Mouse (Mus musculus) midbrain, embryonic 13.5 days (tissue): Measurements from ENCODE around the gene Lgals2. TPM values are rescaled to one million over a fixed set of nuclear protein-coding genes. Genes with fewer than 3 reads are reported as not detected.
"Not testable (repeated sequence)": the region's sequence is repeated elsewhere in the genome, so short reads cannot be mapped to it uniquely, and the experiment has no call there.

ENCODE experiments used
- ATAC-seq: fragments of 200-750 bp; cut with Nextera tagmentation; 2 replicates; pipeline ENCODE4 v1.8.0; 2017; ENCODE audit warnings: mild to moderate bottlenecking, moderate TSS enrichment, moderate library complexity
- H3K27ac ChIP-seq: fragments of 300-500 bp; sonication (generic); 2 replicates; pipeline ENCODE4 v1.5.1; 2015; ENCODE audit warnings: inconsistent platforms, mild to moderate bottlenecking, moderate library complexity
- H3K27me3 ChIP-seq: fragments of 300-500 bp; sonication (generic); 2 replicates; pipeline ENCODE4 v1.6.1; 2015; ENCODE audit warnings: mild to moderate bottlenecking, inconsistent platforms
- H3K36me3 ChIP-seq: fragments of 300-500 bp; sonication (generic); 2 replicates; pipeline ENCODE4 v1.6.1; 2015; ENCODE audit warnings: mild to moderate bottlenecking, inconsistent platforms
- H3K4me1 ChIP-seq: fragments of 300-500 bp; sonication (generic); replicated peaks from 2 replicates; pipeline ENCODE4 v1.6.1; 2015; ENCODE audit warnings: inconsistent platforms
- H3K4me2 ChIP-seq: fragments of 300-500 bp; sonication (generic); replicated peaks from 2 replicates; pipeline ENCODE4 v1.6.1; 2015; ENCODE audit warnings: moderate library complexity, mild to moderate bottlenecking, inconsistent platforms
- H3K4me3 ChIP-seq: fragments of 300-500 bp; sonication (generic); replicated peaks from 2 replicates; pipeline ENCODE4 v1.5.1; 2015; ENCODE audit warnings: mild to moderate bottlenecking, inconsistent platforms
- H3K9ac ChIP-seq: fragments of 300-500 bp; sonication (generic); replicated peaks from 2 replicates; pipeline ENCODE4 v1.6.1; 2015; ENCODE audit warnings: mild to moderate bottlenecking, inconsistent platforms
- H3K9me3 ChIP-seq: fragments of 300-500 bp; sonication (generic); 2 replicates; pipeline ENCODE4 v1.6.1; 2016; ENCODE audit warnings: mild to moderate bottlenecking, inconsistent platforms
- WGBS: fragments of 180-500 bp; shearing (Covaris S2); methylation state at CpG from one replicate; pipeline ENCODE4 v1.1.7; 2015; 5-methylcytosine and 5-hydroxymethylcytosine counted together
- polyA plus RNA-seq: library from polyadenylated mRNA; unstranded; fragments of >200 nt; fragmentation: Nextera tagmentation; extraction: Ambion mirVana; gene quantifications from 2 replicates; pipeline ENCODE4 v1.2.1, GENCODE M21; 2015

The Lgals2 gene
- polyA plus RNA-seq, 1 experiment from 2014 or later, result not detected

DNA sequence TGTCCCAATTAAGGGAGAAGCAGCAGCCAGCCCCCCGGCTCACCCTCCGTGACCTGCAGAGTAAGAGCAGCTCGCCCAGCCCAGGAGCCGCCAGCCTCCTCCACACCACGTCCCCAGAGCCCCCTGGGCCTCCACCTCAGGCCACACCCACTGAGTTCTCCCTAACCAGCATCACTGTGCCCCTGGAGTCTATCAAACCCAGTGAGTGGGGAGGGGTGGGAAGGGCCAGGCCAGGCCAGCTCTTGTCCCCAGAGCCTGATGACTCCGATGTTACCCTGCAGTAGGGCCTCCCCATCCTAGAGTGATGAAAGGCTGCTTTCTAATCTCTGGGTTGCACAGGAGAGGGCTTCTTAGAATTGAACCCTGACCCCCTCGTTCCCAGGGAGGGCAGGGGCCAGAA is 37.1 kb upstream of the Lgals2 start:
- no peak overlapping the region for H3K27ac ChIP-seq
- peaks cover 71% of the 10 kb centered on the region for H3K36me3 ChIP-seq
- 56% methylated on average over 7 of the region's 7 CpGs for WGBS
- ATAC-seq, result no peak
- no peaks in the 10 kb centered on the region for H3K27me3 ChIP-seq
- H3K4me3 ChIP-seq, result no peak overlapping the region
- H3K4me1 ChIP-seq, result peaks cover 6% of the 10 kb centered on the region; the same call in 1 of the 2 replicates
- H3K4me2 ChIP-seq, result no peak overlapping the region
- no peaks in the 10 kb centered on the region for H3K9me3 ChIP-seq
- H3K9ac ChIP-seq, result no peak overlapping the region

DNA sequence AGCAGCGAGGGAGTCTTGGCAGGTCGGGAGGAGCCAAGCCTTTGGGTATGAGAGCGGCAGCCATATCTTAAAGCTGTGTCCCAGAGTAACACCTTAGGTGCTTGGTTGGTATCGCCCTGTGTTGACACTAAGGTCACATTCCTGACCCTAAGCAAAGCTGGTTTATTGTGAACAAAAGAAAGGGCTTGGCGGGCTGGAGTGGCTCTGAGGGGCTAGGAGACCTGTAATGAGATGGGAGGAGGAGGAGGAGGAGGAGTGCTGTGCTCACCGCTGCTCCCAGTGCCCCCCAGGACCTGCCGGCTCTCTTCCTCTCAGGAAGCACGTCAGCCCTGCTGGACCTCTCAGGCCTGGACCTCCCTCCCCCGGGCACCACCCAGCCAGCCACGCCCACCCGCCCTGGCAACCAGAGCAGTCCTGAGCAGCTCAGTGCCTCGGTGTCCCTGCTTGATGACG is 34.1 kb upstream of the Lgals2 start:
- Histone ChIP-seq H3K36me3 (peaks cover 95% of the 10 kb centered on the region), H3K27ac (no peak overlapping the region), H3K9me3 (no peaks in the 10 kb centered on the region), H3K9ac (no peak overlapping the region), H3K27me3 (no peaks in the 10 kb centered on the region), H3K4me1 (peaks cover 6% of the 10 kb centered on the region; the same call in 1 of the 2 replicates), H3K4me3 (no peak overlapping the region), H3K4me2 (no peak overlapping the region)
- WGBS, result 18% methylated on average over 13 of the region's 13 CpGs
- ATAC-seq, result no peak

GRCm38 (mm10) chr15:78881828-78882227 is 26.5 kb upstream of the Lgals2 start:
- H3K27ac ChIP-seq, result no peak overlapping the region
- no peak overlapping the region for H3K9ac ChIP-seq
- no peak for ATAC-seq
- no peak overlapping the region for H3K4me3 ChIP-seq
- 81% methylated on average over 3 of the region's 3 CpGs for WGBS
- H3K4me2 ChIP-seq, result no peak overlapping the region
- H3K4me1 ChIP-seq, result peaks cover 23% of the 10 kb centered on the region
- H3K27me3 ChIP-seq, result no peaks in the 10 kb centered on the region
- H3K9me3 ChIP-seq, result no peaks in the 10 kb centered on the region
- peaks cover 66% of the 10 kb centered on the region for H3K36me3 ChIP-seq

DNA sequence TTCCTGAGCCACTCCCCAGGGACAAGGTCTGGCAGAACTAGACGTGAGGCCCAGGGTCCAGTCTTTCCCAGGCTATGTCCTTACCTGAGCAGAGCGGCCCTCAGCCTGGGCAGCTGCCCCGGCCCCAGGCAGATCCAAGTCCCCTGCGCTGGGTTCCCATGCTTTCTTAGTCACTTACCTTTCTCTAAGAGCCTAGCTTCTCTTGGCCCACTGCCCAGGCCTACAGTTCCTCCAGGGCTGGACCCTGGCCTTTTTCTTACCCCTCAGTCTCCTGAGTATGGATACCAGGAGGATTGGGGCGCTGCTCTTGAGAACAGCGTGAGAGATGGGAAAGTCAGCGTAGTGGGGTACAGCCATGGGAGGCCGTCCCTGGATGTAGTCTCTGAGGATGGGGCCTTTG is 25.1 kb upstream of the Lgals2 start:
- WGBS, result 95% methylated on average over 8 of the region's 8 CpGs
- H3K4me1 ChIP-seq, result peaks cover 35% of the 10 kb centered on the region
- H3K4me3 ChIP-seq, result no peak overlapping the region
- H3K9me3 ChIP-seq, result no peaks in the 10 kb centered on the region
- no peak overlapping the region for H3K4me2 ChIP-seq
- peaks cover 52% of the 10 kb centered on the region for H3K36me3 ChIP-seq
- no peak overlapping the region for H3K27ac ChIP-seq
- H3K9ac ChIP-seq, result peak overlapping the region; percentile 8; the same call in 1 of the 2 replicates
- no peak for ATAC-seq
- no peaks in the 10 kb centered on the region for H3K27me3 ChIP-seq

DNA sequence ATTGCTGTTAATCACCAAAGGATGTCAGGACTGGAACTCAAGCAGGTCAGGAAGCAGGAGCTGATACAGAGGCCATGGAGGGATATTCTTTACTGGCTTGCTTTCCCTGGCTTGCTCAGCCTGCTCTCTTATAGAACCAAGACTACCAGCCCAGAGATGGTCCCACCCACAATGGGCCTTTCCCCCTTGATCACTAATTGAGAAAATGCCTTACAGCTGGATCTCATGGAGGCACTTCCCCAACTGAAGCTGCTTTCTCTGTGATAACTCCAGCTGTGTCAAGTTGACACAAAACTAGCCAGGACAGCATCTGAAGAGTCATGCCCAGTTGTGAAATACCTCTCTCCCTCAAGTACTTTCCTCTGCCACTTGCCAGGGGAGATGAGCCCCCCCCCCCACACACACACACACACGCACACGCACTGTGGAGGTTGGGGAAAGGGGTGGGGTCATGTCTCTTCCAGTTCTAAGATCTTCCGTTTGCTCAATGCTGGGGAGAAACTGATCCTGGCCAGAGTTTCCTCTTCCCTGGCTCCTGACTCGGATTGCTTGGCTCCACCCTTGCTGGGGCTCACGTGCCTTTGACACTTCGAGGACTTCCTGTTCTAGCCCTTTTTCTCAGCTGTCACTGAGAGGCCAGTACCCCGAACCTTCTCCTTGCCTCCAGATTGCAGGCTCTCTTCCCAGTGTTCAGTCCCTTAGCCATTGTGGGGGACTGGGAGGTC is 23.6 kb upstream of the Lgals2 start:
- H3K4me3 ChIP-seq, H3K27ac ChIP-seq, H3K27me3 ChIP-seq, H3K9me3 ChIP-seq, ATAC-seq: not testable (repeated sequence)
- 0 out of 2 replicates have a peak overlapping the region, but pooled peaks have one; percentile 36 for H3K9ac ChIP-seq
- peaks cover 39% of the 10 kb centered on the region for H3K36me3 ChIP-seq
- 76% methylated on average over 7 of the region's 7 CpGs for WGBS
- peaks cover 39% of the 10 kb centered on the region for H3K4me1 ChIP-seq
- peak overlapping the region; percentile 83 for H3K4me2 ChIP-seq

DNA sequence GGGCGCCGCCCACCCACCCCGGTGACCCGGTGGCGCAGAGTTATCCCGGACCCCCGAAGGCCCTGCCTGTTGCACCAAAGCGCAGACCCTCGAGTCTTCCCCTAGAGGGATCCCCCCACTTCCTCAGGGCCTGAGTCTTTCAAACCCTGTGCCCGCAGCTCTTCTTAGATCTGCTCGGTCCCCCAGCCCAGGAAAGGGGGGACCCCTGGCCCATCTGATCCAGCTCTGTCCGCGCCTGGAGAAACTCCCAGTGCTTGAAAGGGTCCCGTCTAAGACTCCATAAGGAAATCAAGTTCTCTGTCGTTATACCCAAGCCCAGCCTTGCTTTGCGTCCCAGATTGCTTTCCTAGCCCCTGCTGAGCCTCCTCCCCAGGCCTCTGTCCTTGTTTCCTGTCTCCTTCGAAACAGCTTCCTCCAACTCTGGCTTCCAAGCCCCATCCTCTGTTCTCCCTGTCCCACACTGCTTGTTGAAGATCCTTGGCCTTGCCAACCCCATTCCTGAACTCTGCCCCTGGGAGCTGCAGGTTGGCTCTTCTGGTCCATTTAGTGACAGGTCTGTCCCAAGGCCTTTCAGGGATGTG is 22.6 kb upstream of the Lgals2 start:
- Histone ChIP-seq H3K27me3 (no peaks in the 10 kb centered on the region), H3K36me3 (peaks cover 28% of the 10 kb centered on the region), H3K4me2 (peak overlapping the region; percentile 83), H3K27ac (peak overlapping the region; percentile 99), H3K4me1 (peaks cover 39% of the 10 kb centered on the region), H3K4me3 (peak overlapping the region; percentile 78), H3K9me3 (no peaks in the 10 kb centered on the region), H3K9ac (peak overlapping the region; percentile 87)
- WGBS, result under 1% methylated on average over 17 of the region's 17 CpGs
- peak; percentile 57 for ATAC-seq

GRCm38 (mm10) chr15:78876991-78877809 is 21.9 kb upstream of the Lgals2 start, which contains the start of gene Gga1:
Gene Gga1, plus strand, starts transcription at chr15:78877190.
- Histone ChIP-seq H3K27me3 (no peaks in the 10 kb centered on the region), H3K4me3 (peak within 1 kb of the TSS; percentile 78), H3K36me3 (peaks cover 21% of the 10 kb centered on the region), H3K4me1 (peaks cover 39% of the 10 kb centered on the region), H3K4me2 (peak within 1 kb of the TSS; percentile 83), H3K9ac (peak within 1 kb of the TSS; percentile 87), H3K9me3 (no peaks in the 10 kb centered on the region), H3K27ac (peak within 1 kb of the TSS; percentile 99)
- 1% methylated on average over 71 of the region's 95 CpGs for WGBS
- ATAC-seq, result peak; percentile 91

DNA sequence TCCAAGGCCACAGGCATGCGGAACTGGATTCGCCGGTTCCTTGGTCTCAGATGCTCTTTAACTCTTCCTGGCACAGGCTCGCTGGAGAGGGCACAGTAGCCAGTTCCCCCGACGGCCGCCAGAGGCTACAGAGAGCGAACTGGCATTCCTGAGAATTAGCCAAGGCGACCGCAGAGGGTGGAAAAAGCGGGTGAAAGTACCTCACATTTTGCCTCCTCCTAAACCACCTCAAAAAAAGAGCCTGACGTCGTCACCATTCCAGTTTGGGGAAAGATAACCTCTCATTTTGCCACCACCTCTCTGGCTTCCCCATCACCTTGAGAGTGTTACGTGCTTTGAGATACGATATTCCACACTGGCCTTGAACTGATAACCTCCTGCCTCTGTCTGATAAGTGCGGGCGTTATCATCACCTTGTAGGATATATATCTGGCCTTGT is 20.9 kb upstream of the Lgals2 start:
- Histone ChIP-seq H3K4me3 (peak overlapping the region; percentile 78), H3K36me3 (peaks cover 12% of the 10 kb centered on the region), H3K9ac (peak overlapping the region; percentile 87), H3K4me2 (peak overlapping the region; percentile 83), H3K9me3 (no peaks in the 10 kb centered on the region), H3K27me3 (no peaks in the 10 kb centered on the region), H3K27ac (peak overlapping the region; percentile 99), H3K4me1 (peaks cover 39% of the 10 kb centered on the region)
- 3% methylated on average over 17 of the region's 17 CpGs for WGBS
- ATAC-seq, result peak; percentile 48

DNA sequence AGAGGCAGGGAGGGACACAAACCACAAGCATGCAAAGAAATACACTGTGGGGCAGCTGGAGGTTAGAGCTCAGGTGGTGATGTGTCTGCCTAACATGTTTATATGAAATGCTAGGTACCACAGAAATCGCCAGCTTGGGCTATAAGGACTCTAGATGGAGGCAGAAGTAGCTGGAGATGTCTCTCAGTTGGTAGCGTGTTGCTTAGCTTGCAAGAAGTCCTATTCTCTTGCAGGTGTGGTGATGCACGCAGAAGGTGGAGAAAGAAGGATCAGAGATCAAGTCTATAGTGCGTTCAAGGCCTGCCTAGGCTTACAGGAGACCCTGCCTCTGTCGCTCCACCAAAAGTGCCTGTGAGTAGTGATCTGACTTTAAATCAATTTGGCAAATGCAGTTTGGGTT is 20.2 kb upstream of the Lgals2 start:
- H3K9ac ChIP-seq, result 0 out of 2 replicates have a peak overlapping the region, but pooled peaks have one; percentile 87
- WGBS, result 78% methylated on average over 5 of the region's 5 CpGs
- peak overlapping the region; percentile 78; the same call in 1 of the 2 replicates for H3K4me3 ChIP-seq
- peak overlapping the region; percentile 99 for H3K27ac ChIP-seq
- H3K9me3 ChIP-seq, result no peaks in the 10 kb centered on the region
- peaks cover 39% of the 10 kb centered on the region for H3K4me1 ChIP-seq
- H3K27me3 ChIP-seq, result no peaks in the 10 kb centered on the region
- 0 out of 2 replicates have a peak, but pooled peaks cover 5% of the 10 kb centered on the region for H3K36me3 ChIP-seq
- no peak for ATAC-seq
- peak overlapping the region; percentile 83 for H3K4me2 ChIP-seq

DNA sequence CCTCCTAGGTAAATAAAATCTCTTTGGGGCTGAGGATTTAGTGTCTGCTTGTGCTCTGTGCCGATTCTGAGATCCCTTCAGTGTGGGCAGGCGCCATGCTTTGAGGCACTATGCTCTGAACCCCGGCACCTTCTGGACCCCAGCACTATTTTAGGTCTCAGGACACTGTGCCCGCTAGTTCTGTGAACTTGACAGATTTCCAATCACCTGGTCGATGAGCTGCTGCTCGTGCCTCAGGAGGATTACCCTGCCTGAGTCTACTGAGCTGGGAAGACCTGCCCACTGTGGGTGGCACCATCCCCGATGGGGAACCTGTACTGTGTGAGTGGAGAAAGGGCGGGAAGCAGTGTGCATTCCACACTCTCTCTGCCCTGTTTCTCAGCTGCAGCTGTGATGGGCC is 19.7 kb upstream of the Lgals2 start:
- Histone ChIP-seq H3K9me3 (no peaks in the 10 kb centered on the region), H3K4me3 (no peak overlapping the region), H3K4me1 (peaks cover 37% of the 10 kb centered on the region), H3K36me3 (0 out of 2 replicates have a peak, but pooled peaks cover 1% of the 10 kb centered on the region), H3K4me2 (no peak overlapping the region), H3K27ac (peak overlapping the region; percentile 99; the same call in 1 of the 2 replicates), H3K27me3 (no peaks in the 10 kb centered on the region), H3K9ac (no peak overlapping the region)
- WGBS, result 73% methylated on average over 8 of the region's 8 CpGs
- no peak for ATAC-seq

DNA sequence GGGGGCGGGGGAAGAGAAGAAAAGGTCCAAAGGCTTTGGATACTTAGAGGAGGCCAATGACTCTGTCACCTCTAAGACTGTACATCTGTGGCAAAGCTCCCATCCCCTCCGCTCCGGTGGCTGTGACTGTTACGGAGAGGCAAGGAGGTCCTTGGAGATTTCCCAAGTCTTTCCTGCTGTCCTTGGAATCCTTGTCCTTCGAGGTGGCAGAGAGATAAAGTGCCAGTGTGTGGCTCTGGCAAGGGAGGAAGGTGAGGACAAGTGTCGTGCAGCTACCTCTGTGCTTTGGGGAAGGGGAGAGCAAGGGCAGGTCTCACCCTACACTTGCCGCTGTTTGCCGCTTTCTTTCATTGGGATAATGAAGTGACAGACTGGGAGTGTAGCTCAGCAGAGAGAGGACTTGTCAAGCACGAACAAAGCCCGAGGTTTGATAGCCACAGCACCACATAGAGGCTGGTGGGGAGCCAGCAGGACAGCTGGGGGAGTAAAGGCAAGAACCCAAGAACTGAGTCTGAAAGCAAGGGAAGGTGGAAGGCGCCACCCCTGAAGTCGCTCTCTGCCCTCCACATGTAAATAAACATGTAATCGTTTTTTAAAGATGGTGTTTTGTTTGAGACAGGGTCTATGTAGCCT is 18.6 kb upstream of the Lgals2 start:
- Histone ChIP-seq H3K4me2 (no peak overlapping the region), H3K9me3 (no peaks in the 10 kb centered on the region), H3K4me1 (peaks cover 26% of the 10 kb centered on the region), H3K36me3 (no peaks in the 10 kb centered on the region), H3K27me3 (no peaks in the 10 kb centered on the region), H3K4me3 (no peak overlapping the region), H3K27ac (no peak overlapping the region), H3K9ac (0 out of 2 replicates have a peak overlapping the region, but pooled peaks have one; percentile 1)
- 51% methylated on average over 13 of the region's 13 CpGs for WGBS
- no peak for ATAC-seq
